Mouse (Mus musculus) urinary bladder, postnatal 0 days (tissue): ENCODE data around the gene Dcakd. TPM values are rescaled to one million over a fixed set of nuclear protein-coding genes. Genes with fewer than 3 reads are reported as not detected.

Source experiments
- microRNA-seq: library from miRNA; unstranded; fragments of <30 nt; microRNA quantifications from one replicate; pipeline ENCODE4, GENCODE M21; 2016
- polyA plus RNA-seq: library from polyadenylated mRNA; unstranded; fragments of >200 nt; fragmentation: Nextera tagmentation; extraction: Ambion mirVana; gene quantifications from 2 replicates; pipeline ENCODE4 v1.2.1, GENCODE M21; 2015

Gene Dcakd
- polyA plus RNA-seq = 56.8 and 60.1 TPM in 2 replicates

GRCm38 (mm10) chr11:103028176-103028891 is at the start of gene Dcakd, which contains the start of gene Nmt1:
Gene Dcakd, minus strand, starts transcription at chr11:103028333.
Gene Nmt1, plus strand, starts transcription at chr11:103028190.

GRCm38 (mm10) chr11:102946265-102946991 is 81.7 kb downstream of the Dcakd start, which contains the start of gene C1ql1:
Gene C1ql1, minus strand, starts transcription at chr11:102946688.

Small RNAs within 50 kb of the gene (microRNA-seq; reads per million reads assigned to microRNA genes)
- not detected for gene Mir6931

Other genes with a start within 250 kb of the Dcakd start
- gene Gjc1, start 208.6 kb downstream of the Dcakd start, polyA plus RNA-seq = 24.7 and 31.1 TPM in 2 replicates
- gene Higd1b, start 192.5 kb downstream of the Dcakd start, polyA plus RNA-seq = 8.2 and 10.7 TPM in 2 replicates
- 70.1 and 74.0 TPM in 2 replicates for gene Eftud2, start 147.3 kb downstream of the Dcakd start, polyA plus RNA-seq
- gene Ccdc103, start 147.1 kb downstream of the Dcakd start, polyA plus RNA-seq = 0.77 and 0.99 TPM in 2 replicates
- not detected in 2 replicates for gene Fam187a, start 143.2 kb downstream of the Dcakd start, polyA plus RNA-seq
- 0.19 and 0.33 TPM in 2 replicates for gene Gfap, start 127.4 kb downstream of the Dcakd start, polyA plus RNA-seq
- 1.5 and 2.1 TPM in 2 replicates for gene Kif18b, start 103.2 kb downstream of the Dcakd start, polyA plus RNA-seq
- 0.67 and 1.1 TPM in 2 replicates for gene C1ql1, start 81.6 kb downstream of the Dcakd start, polyA plus RNA-seq
- gene Nmt1, start 143 bp downstream of the Dcakd start, polyA plus RNA-seq = 47.9 and 49.5 TPM in 2 replicates
- 5.7 TPM in 2 replicates for gene Plcd3, start 73.3 kb upstream of the Dcakd start, polyA plus RNA-seq
- 41.3 and 42.1 TPM in 2 replicates for gene Acbd4, start 73.3 kb upstream of the Dcakd start, polyA plus RNA-seq
- 3.0 and 3.5 TPM in 2 replicates for gene Hexim1, start 87.9 kb upstream of the Dcakd start, polyA plus RNA-seq
- 3.6 and 4.6 TPM in 2 replicates for gene Hexim2, start 104.1 kb upstream of the Dcakd start, polyA plus RNA-seq
- 1.3 and 3.3 TPM in 2 replicates for gene Fmnl1, start 142.8 kb upstream of the Dcakd start, polyA plus RNA-seq
- 1.4 and 1.6 TPM in 2 replicates for gene 1700023F06Rik, start 180.2 kb upstream of the Dcakd start, polyA plus RNA-seq
- not detected in 2 replicates for gene Spata32, start 190.1 kb upstream of the Dcakd start, polyA plus RNA-seq
- 3.5 and 3.6 TPM in 2 replicates for gene Map3k14, start 239.1 kb upstream of the Dcakd start, polyA plus RNA-seq